Mouse (Mus musculus): ENCODE data around the gene Reck. TPM values are rescaled to one million over a fixed set of nuclear protein-coding genes. Genes with fewer than 3 reads are reported as not detected.
A peak's percentile ranks its signal among the peaks of the same experiment; 100 is the strongest.

Reck gene
- polyA plus RNA-seq, 1 experiment from 2014 or later: 24.3 TPM

DNA sequence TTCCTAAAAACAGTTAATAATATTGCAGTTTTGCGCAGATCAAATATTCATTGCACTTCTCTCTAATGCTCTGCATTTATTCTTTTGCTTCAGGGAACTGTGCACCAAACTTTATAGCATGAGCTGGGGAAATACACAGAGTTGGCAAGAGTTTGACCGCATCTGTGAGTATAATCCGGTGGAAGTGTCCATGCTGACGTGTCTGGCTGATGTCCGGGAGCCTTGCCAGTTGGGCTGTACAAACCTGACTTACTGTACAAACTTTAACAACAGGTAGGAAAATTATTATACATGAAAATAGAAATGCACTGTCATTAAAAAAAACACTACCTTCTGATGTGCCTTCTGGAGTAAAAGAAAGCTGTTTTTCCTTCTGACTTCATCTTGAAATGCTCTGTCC lies 42.9 kb downstream of the Reck start:
- no peaks in the 10 kb centered on the region for H3K27me3 ChIP-seq (ENCODE audit: control insufficient read depth, insufficient read depth, low read length)
- H3K9ac ChIP-seq (replicated peaks; ENCODE audit: low read length): no peak overlapping the region
- ATAC-seq (replicated peaks; ENCODE audit: insufficient number of reproducible peaks, low FRiP score, low TSS enrichment, low read depth) (no peak), DNase-seq (ENCODE audit: low spot score) (no peak)
- no peak overlapping the region for H3K4me3 ChIP-seq (ENCODE audit: low read depth, low read length)
- H3K4me2 ChIP-seq (ENCODE audit: low read depth, low read length): no peak overlapping the region
- H3K36me3 ChIP-seq (replicated peaks; ENCODE audit: control insufficient read depth, insufficient read depth, low read depth, low read length): peaks cover 4% of the 10 kb centered on the region; the same call in 1 of the 2 replicates
- H3K27ac ChIP-seq (replicated peaks; ENCODE audit: low read depth, low read length): no peak overlapping the region
- 95% methylated on average over 5 of the region's 5 CpGs for WGBS
- H3K4me1 ChIP-seq (ENCODE audit: control insufficient read depth, insufficient read depth, low read length): no peaks in the 10 kb centered on the region
- no peaks in the 10 kb centered on the region for H3K9me3 ChIP-seq (replicated peaks; ENCODE audit: control insufficient read depth, low read length)

- Histone ChIP-seq H3K4me1 (ENCODE audit: control insufficient read depth, insufficient read depth, low read length) (no peaks in the 10 kb centered on the region), H3K9ac (replicated peaks; ENCODE audit: low read length) (no peak overlapping the region), H3K27me3 (ENCODE audit: control insufficient read depth, insufficient read depth, low read length) (no peaks in the 10 kb centered on the region), H3K27ac (replicated peaks; ENCODE audit: low read depth, low read length) (no peak overlapping the region), H3K4me2 (ENCODE audit: low read depth, low read length) (no peak overlapping the region), H3K4me3 (ENCODE audit: low read depth, low read length) (no peak overlapping the region), H3K9me3 (replicated peaks; ENCODE audit: control insufficient read depth, low read length) (no peaks in the 10 kb centered on the region), H3K36me3 (replicated peaks; ENCODE audit: control insufficient read depth, insufficient read depth, low read depth, low read length) (peaks cover 4% of the 10 kb centered on the region; the same call in 1 of the 2 replicates)
- WGBS: 100% methylated on average over 1 of the region's 1 CpGs
- no peak for DNase-seq (ENCODE audit: low spot score)
- ATAC-seq (replicated peaks; ENCODE audit: insufficient number of reproducible peaks, low FRiP score, low TSS enrichment, low read depth): no peak
These were observed 45.3 kb downstream of the Reck start for GRCm38 (mm10) chr4:43920602-43921001.

- Histone ChIP-seq H3K36me3 (replicated peaks; ENCODE audit: control insufficient read depth, insufficient read depth, low read depth, low read length) (peaks cover 8% of the 10 kb centered on the region), H3K9ac (replicated peaks; ENCODE audit: low read length) (no peak overlapping the region), H3K4me3 (ENCODE audit: low read depth, low read length) (no peak overlapping the region), H3K27ac (replicated peaks; ENCODE audit: low read depth, low read length) (no peak overlapping the region), H3K27me3 (ENCODE audit: control insufficient read depth, insufficient read depth, low read length) (no peaks in the 10 kb centered on the region), H3K4me2 (ENCODE audit: low read depth, low read length) (no peak overlapping the region), H3K9me3 (replicated peaks; ENCODE audit: control insufficient read depth, low read length) (no peaks in the 10 kb centered on the region), H3K4me1 (ENCODE audit: control insufficient read depth, insufficient read depth, low read length) (no peaks in the 10 kb centered on the region)
- WGBS: 91% methylated on average over 6 of the region's 6 CpGs
- ATAC-seq (replicated peaks; ENCODE audit: insufficient number of reproducible peaks, low FRiP score, low TSS enrichment, low read depth) (no peak), DNase-seq (ENCODE audit: low spot score) (no peak)
These were observed 49.8 kb downstream of the Reck start for GRCm38 (mm10) chr4:43925125-43925524.

DNA sequence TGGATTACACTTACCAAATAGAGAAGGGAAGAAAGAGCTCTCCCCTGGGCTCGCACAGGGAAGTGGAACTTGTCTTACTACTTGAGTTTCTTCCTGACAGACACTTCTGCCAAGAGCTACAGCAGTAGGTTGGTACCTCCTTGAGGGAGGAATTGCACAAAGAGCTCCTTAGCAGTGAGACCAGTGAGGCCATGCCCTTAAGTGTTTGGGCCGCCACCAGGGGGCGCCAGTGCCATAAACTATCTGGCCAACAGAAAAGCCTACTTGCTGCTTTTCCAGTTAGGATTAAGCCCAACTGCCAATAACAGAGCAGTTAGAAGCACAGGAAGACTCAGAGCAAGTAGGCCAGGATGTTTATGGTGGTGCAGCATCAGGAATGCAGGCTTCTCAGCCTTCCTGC lies 50.4 kb downstream of the Reck start:
- no peak overlapping the region for H3K4me2 ChIP-seq (ENCODE audit: low read depth, low read length)
- no peaks in the 10 kb centered on the region for H3K9me3 ChIP-seq (replicated peaks; ENCODE audit: control insufficient read depth, low read length)
- no peaks in the 10 kb centered on the region for H3K27me3 ChIP-seq (ENCODE audit: control insufficient read depth, insufficient read depth, low read length)
- ATAC-seq (replicated peaks; ENCODE audit: insufficient number of reproducible peaks, low FRiP score, low TSS enrichment, low read depth) (0 out of 2 replicates have a peak, but pooled peaks have one; percentile 48), DNase-seq (ENCODE audit: low spot score) (peak; percentile 94)
- H3K4me1 ChIP-seq (ENCODE audit: control insufficient read depth, insufficient read depth, low read length): no peaks in the 10 kb centered on the region
- no peak overlapping the region for H3K27ac ChIP-seq (replicated peaks; ENCODE audit: low read depth, low read length)
- H3K4me3 ChIP-seq (ENCODE audit: low read depth, low read length): no peak overlapping the region
- H3K9ac ChIP-seq (replicated peaks; ENCODE audit: low read length): no peak overlapping the region
- WGBS: 13% methylated on average over 3 of the region's 3 CpGs
- H3K36me3 ChIP-seq (replicated peaks; ENCODE audit: control insufficient read depth, insufficient read depth, low read depth, low read length): peaks cover 8% of the 10 kb centered on the region

DNA sequence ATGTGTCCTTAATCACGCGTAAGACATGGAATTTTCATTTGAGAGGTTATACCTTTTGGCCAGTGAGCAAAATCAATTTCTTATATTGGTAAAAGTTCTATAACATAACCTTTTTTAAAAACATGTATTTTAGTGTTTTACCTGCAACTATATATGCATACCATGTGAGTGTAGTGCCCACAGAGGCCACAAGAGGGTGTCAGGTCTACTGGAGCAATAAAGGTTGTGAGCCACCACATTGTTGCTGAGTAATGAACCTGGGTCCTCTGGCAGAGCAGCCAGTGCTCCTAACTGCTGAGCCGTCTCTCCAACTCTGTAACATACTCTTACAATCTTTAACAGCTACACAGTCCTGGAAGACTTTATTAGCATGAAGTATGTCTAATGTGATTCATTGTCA lies 52.5 kb downstream of the Reck start:
- no peak overlapping the region for H3K4me2 ChIP-seq (ENCODE audit: low read depth, low read length)
- H3K27me3 ChIP-seq (ENCODE audit: control insufficient read depth, insufficient read depth, low read length): no peaks in the 10 kb centered on the region
- no peaks in the 10 kb centered on the region for H3K9me3 ChIP-seq (replicated peaks; ENCODE audit: control insufficient read depth, low read length)
- WGBS: 90% methylated on average over 3 of the region's 3 CpGs
- no peaks in the 10 kb centered on the region for H3K4me1 ChIP-seq (ENCODE audit: control insufficient read depth, insufficient read depth, low read length)
- no peak overlapping the region for H3K4me3 ChIP-seq (ENCODE audit: low read depth, low read length)
- H3K27ac ChIP-seq (replicated peaks; ENCODE audit: low read depth, low read length): no peak overlapping the region
- peak; percentile 31 for DNase-seq (ENCODE audit: low spot score)
- H3K9ac ChIP-seq (replicated peaks; ENCODE audit: low read length): no peak overlapping the region
- ATAC-seq (replicated peaks; ENCODE audit: insufficient number of reproducible peaks, low FRiP score, low TSS enrichment, low read depth): no peak
- peaks cover 8% of the 10 kb centered on the region for H3K36me3 ChIP-seq (replicated peaks; ENCODE audit: control insufficient read depth, insufficient read depth, low read depth, low read length)

DNA sequence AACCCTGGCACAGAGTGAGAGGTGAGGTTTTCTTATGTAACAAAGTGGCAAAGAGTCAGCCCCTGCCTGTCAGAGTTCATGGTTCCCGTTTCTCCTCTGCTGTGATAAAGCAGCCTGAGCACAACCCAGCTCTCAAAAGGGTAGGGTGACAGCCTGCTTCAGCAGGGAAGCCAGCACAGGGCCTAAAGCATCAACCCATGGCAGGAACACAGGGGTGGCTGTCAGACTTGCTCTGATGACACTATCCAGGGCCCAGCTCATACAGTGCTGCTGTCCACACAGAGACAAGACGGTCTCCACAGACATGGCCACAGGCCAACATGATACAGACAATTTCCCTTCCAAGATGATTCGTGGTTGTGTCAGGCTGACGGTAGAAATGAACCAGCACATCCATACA lies 56.5 kb downstream of the Reck start:
- no peak overlapping the region for H3K4me2 ChIP-seq (ENCODE audit: low read depth, low read length)
- ATAC-seq (replicated peaks; ENCODE audit: insufficient number of reproducible peaks, low FRiP score, low TSS enrichment, low read depth) (no peak), DNase-seq (ENCODE audit: low spot score) (no peak)
- H3K4me1 ChIP-seq (ENCODE audit: control insufficient read depth, insufficient read depth, low read length): no peaks in the 10 kb centered on the region
- no peak overlapping the region for H3K27ac ChIP-seq (replicated peaks; ENCODE audit: low read depth, low read length)
- no peak overlapping the region for H3K9ac ChIP-seq (replicated peaks; ENCODE audit: low read length)
- no peaks in the 10 kb centered on the region for H3K27me3 ChIP-seq (ENCODE audit: control insufficient read depth, insufficient read depth, low read length)
- H3K4me3 ChIP-seq (ENCODE audit: low read depth, low read length): no peak overlapping the region
- H3K36me3 ChIP-seq (replicated peaks; ENCODE audit: control insufficient read depth, insufficient read depth, low read depth, low read length): peaks cover 8% of the 10 kb centered on the region
- 95% methylated on average over 4 of the region's 4 CpGs for WGBS
- H3K9me3 ChIP-seq (replicated peaks; ENCODE audit: control insufficient read depth, low read length): no peaks in the 10 kb centered on the region

GRCm38 (mm10) chr4:43936186-43936585 lies 60.9 kb downstream of the Reck start:
- no peaks in the 10 kb centered on the region for H3K4me1 ChIP-seq (ENCODE audit: control insufficient read depth, insufficient read depth, low read length)
- no peak overlapping the region for H3K27ac ChIP-seq (replicated peaks; ENCODE audit: low read depth, low read length)
- H3K36me3 ChIP-seq (replicated peaks; ENCODE audit: control insufficient read depth, insufficient read depth, low read depth, low read length): peaks cover 5% of the 10 kb centered on the region
- H3K9ac ChIP-seq (replicated peaks; ENCODE audit: low read length): no peak overlapping the region
- no peak overlapping the region for H3K4me3 ChIP-seq (ENCODE audit: low read depth, low read length)
- H3K4me2 ChIP-seq (ENCODE audit: low read depth, low read length): no peak overlapping the region
- WGBS: 88% methylated on average over 4 of the region's 4 CpGs
- H3K27me3 ChIP-seq (ENCODE audit: control insufficient read depth, insufficient read depth, low read length): no peaks in the 10 kb centered on the region
- H3K9me3 ChIP-seq (replicated peaks; ENCODE audit: control insufficient read depth, low read length): no peaks in the 10 kb centered on the region
- ATAC-seq (replicated peaks; ENCODE audit: insufficient number of reproducible peaks, low FRiP score, low TSS enrichment, low read depth) (no peak), DNase-seq (ENCODE audit: low spot score) (no peak)

GRCm38 (mm10) chr4:43936749-43937674 lies 61.7 kb downstream of the Reck start:
- ATAC-seq (replicated peaks; ENCODE audit: insufficient number of reproducible peaks, low FRiP score, low TSS enrichment, low read depth) (no peak), DNase-seq (ENCODE audit: low spot score) (no peak)
- Histone ChIP-seq H3K4me3 (ENCODE audit: low read depth, low read length) (no peak overlapping the region), H3K4me1 (ENCODE audit: control insufficient read depth, insufficient read depth, low read length) (no peaks in the 10 kb centered on the region), H3K36me3 (replicated peaks; ENCODE audit: control insufficient read depth, insufficient read depth, low read depth, low read length) (peaks cover 5% of the 10 kb centered on the region), H3K9me3 (replicated peaks; ENCODE audit: control insufficient read depth, low read length) (no peaks in the 10 kb centered on the region), H3K9ac (replicated peaks; ENCODE audit: low read length) (no peak overlapping the region), H3K4me2 (ENCODE audit: low read depth, low read length) (no peak overlapping the region), H3K27me3 (ENCODE audit: control insufficient read depth, insufficient read depth, low read length) (no peaks in the 10 kb centered on the region), H3K27ac (replicated peaks; ENCODE audit: low read depth, low read length) (no peak overlapping the region)
- WGBS: 78% methylated on average over 14 of the region's 14 CpGs
